Mouse (Mus musculus) intestine, embryonic 15.5 days (tissue): Measurements from ENCODE around the gene Hand1. TPM values are rescaled to one million over a fixed set of nuclear protein-coding genes. Genes with fewer than 3 reads are reported as not detected.
"Not testable (repeated sequence)": the region's sequence is repeated elsewhere in the genome, so short reads cannot be mapped to it uniquely, and the experiment has no call there.

Source experiments
- ATAC-seq: fragments of 200-750 bp; cut with Nextera tagmentation; 2 replicates; pipeline ENCODE4 v1.8.0; 2017; ENCODE audit warnings: moderate TSS enrichment, moderate library complexity
- H3K27ac ChIP-seq: fragments of 300-500 bp; sonication (generic); 2 replicates; pipeline ENCODE4 v1.5.1; 2015; ENCODE audit warnings: mild to moderate bottlenecking, inconsistent platforms
- H3K27me3 ChIP-seq: fragments of 300-500 bp; sonication (generic); replicated peaks from 2 replicates; pipeline ENCODE4 v1.6.1; 2015; ENCODE audit warnings: inconsistent platforms
- H3K36me3 ChIP-seq: fragments of 300-500 bp; sonication (generic); 2 replicates; pipeline ENCODE4 v1.6.1; 2015; ENCODE audit warnings: inconsistent platforms
- H3K4me1 ChIP-seq: fragments of 300-500 bp; sonication (generic); replicated peaks from 2 replicates; pipeline ENCODE4 v1.6.1; 2015; ENCODE audit warnings: inconsistent platforms
- H3K4me2 ChIP-seq: fragments of 300-500 bp; sonication (generic); replicated peaks from 2 replicates; pipeline ENCODE4 v1.6.1; 2015; ENCODE audit warnings: mild to moderate bottlenecking, inconsistent platforms
- H3K4me3 ChIP-seq: fragments of 300-500 bp; sonication (generic); replicated peaks from 2 replicates; pipeline ENCODE4 v1.5.1; 2015; ENCODE audit warnings: inconsistent platforms
- H3K9ac ChIP-seq: fragments of 300-500 bp; sonication (generic); 2 replicates; pipeline ENCODE4 v1.6.1; 2015; ENCODE audit warnings: inconsistent platforms
- H3K9me3 ChIP-seq: fragments of 300-500 bp; sonication (generic); 2 replicates; pipeline ENCODE4 v1.6.1; 2016; ENCODE audit warnings: inconsistent platforms
- WGBS: fragments of 180-500 bp; shearing (Covaris S2); methylation state at CpG from one replicate; pipeline ENCODE4 v1.1.7; 2015; 5-methylcytosine and 5-hydroxymethylcytosine counted together
- polyA plus RNA-seq: library from polyadenylated mRNA; unstranded; fragments of >200 nt; fragmentation: Nextera tagmentation; extraction: Ambion mirVana; gene quantifications from 2 replicates; pipeline ENCODE4 v1.2.1, GENCODE M21; 2015

The Hand1 gene
- polyA plus RNA-seq, 1 experiment from 2014 or later = 27.5 TPM

DNA sequence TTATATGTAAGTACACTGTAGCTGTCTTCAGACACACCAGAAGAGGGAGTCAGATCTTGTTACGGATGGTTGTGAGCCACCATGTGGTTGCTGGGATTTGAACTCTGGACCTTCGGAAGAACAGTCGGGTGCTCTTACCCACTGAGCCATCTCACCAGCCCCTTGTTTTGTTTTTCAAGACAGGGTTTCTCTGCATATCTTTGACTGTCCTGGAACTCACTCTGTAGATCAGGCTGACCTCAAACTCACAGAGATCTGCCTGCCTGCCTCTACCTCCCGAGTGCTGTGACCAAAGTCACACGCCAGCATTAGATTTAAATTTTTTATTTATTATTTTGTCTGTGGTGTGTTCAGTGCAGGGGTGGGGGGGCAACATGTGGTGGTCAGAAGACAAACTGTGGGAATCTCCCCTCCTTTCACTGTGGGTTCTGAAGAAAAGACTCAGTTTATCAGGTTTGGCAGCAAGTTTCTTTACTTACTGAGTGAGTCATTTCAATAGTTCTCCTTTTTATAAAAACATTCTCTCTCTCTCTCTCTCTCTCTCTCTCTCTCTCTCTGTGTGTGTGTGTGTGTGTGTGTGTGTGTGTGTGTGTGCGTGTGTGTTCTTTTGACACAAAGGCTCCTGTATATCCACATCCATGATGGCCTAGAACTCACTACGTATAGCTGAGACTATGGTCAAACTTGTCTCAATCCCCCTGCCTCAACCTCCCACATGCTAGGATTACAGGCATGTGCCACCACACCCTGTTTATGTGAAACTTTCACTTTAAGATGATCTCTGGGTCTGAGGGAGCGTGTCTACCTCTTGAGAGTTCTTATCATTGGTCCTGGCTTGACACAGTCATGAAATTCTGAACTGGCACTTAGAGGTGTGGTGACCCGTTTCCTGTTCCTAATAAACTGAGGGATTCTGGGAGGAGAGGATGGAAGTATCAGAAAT is 14.1 kb upstream of the Hand1 start:
- H3K4me1 ChIP-seq, H3K27me3 ChIP-seq, H3K27ac ChIP-seq, H3K9ac ChIP-seq, H3K4me2 ChIP-seq, H3K9me3 ChIP-seq, ATAC-seq, H3K4me3 ChIP-seq, H3K36me3 ChIP-seq: not testable (repeated sequence)
- WGBS = 88% methylated on average over 8 of the region's 9 CpGs

DNA sequence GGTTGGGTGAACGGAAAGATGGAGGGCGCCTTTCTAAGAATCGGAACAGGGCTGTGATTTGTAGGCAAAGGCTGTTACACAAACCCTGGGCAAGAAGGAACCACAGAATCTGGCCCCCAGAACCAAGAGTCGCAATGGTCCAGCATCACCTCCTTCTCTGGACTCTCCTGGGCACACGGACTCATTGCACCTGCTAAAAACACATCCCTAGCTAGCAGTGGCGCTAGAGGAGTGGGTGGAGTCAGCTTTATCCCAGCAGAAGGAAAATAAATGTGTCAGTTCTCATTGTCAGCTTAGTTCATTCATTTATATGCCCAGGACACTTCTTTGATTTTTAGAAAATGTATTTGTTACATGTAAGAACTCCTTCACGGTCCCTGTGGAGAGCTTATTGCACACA is 8.8 kb upstream of the Hand1 start:
- no peak for ATAC-seq
- H3K4me1 ChIP-seq = peaks cover 13% of the 10 kb centered on the region
- H3K9ac ChIP-seq = no peak overlapping the region
- no peak overlapping the region for H3K4me2 ChIP-seq
- 37% methylated on average over 7 of the region's 7 CpGs for WGBS
- no peak overlapping the region for H3K27ac ChIP-seq
- no peaks in the 10 kb centered on the region for H3K9me3 ChIP-seq
- H3K27me3 ChIP-seq = peaks cover 32% of the 10 kb centered on the region
- no peak overlapping the region for H3K4me3 ChIP-seq
- no peaks in the 10 kb centered on the region for H3K36me3 ChIP-seq

DNA sequence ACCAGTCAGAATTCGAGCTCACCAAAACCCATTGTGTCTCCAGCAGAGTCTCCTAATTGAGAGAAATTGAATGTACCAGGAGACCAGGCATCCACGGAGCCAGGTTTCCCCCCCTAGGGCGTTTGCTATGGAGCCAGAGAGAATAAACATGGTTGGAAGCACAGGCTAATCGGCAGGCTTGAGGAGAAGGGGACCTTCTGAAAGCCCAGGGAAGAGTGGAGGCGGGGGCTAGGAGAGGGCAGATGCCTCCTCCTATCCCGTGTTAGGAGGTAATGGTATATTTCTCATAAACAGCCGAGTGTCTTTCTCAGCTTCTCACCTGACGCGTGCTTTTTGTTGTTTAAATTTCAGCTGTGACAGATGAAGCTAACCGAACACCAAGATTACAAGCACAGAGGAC is 8.4 kb upstream of the Hand1 start:
- no peak overlapping the region for H3K27ac ChIP-seq
- WGBS = 30% methylated on average over 10 of the region's 10 CpGs
- H3K9ac ChIP-seq = no peak overlapping the region
- no peak overlapping the region for H3K4me3 ChIP-seq
- H3K27me3 ChIP-seq = peaks cover 36% of the 10 kb centered on the region
- no peak overlapping the region for H3K4me2 ChIP-seq
- no peaks in the 10 kb centered on the region for H3K9me3 ChIP-seq
- H3K36me3 ChIP-seq = no peaks in the 10 kb centered on the region
- H3K4me1 ChIP-seq = peaks cover 13% of the 10 kb centered on the region
- ATAC-seq = no peak

DNA sequence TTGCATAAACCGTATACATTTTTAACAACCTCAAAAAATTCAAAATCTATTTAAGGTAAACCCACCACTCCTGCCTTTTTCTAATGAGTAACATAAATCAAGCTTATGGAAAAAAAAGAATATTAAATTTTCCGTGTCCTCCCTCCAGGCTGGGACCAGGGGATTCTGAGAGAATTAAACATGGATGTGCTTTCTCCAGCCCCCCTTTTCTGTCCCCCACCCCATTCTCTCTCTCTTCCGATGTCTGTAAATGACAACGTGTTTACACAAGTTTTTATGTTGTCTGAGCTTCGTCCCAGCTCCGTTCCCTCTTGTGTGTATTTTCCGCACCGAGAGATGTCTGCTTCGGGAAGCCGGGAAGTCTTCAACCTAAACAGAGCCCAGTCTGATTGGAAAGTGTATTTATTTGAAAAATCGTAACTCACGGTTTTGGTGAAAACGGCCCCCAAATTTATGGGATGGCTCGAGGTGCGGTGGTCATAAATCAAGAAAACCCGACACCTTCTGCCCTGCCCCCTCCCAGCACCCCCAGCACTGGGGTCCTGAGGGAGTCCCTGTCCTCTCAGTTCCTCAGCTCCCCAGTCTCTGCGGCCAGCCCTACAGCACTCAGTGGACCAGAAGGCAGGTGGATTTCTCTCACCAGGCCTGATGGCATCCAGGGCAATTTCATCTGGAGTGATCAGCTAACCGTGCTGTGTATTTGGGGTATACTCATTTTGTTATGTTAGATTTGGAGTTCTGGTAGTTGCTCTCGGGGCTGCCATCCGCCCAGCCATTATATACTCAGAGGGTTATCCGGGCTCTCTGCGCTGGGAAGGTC is 5.5 kb upstream of the Hand1 start:
- peak overlapping the region; percentile 56; the same call in 1 of the 2 replicates for H3K27ac ChIP-seq
- 13% methylated on average over 22 of the region's 22 CpGs for WGBS

DNA sequence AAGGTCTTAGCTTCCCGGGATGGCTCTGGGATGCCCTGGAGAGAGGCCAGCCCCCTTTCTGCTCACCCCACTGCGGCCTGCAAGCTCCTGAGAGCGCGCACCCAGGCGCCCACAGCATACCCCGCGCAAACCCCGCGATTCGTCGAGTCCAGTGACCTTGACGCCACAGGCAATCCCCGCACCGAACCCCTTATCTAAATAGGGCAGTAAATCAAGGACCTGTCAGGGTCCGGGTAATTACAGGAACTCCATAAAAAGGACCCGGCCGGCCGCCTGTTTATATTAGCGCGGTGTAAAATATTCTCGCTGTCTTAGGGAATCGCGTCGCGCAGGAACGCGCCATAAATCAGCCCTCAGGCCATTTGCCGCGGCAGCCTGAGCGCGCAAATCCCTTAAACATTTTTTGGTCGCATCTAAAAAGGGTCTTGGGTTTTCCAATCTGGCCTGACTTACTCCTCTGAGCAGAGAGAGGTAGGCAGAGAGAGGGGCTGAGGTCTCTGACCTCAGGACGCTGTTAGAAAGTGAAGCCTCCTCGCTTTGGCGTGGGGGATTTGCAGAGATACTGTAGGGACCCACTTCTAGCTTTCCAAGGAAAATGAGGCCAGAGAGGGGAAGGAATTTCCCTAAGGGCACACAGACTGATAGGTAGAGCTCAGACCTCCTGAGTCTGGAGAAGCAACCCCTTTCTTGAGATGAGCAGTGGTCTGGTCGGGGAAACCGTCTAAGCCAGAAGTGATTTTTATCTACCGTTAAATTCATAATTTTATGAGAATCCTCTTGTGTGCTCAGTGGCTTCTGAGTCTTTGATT is 4.5 kb upstream of the Hand1 start:
- peak overlapping the region; percentile 64 for H3K27ac ChIP-seq
- no peak overlapping the region for H3K9ac ChIP-seq
- H3K27me3 ChIP-seq = peaks cover 64% of the 10 kb centered on the region
- H3K36me3 ChIP-seq = no peaks in the 10 kb centered on the region
- peaks cover 13% of the 10 kb centered on the region for H3K4me1 ChIP-seq
- WGBS = 1% methylated on average over 38 of the region's 38 CpGs
- 0 out of 2 replicates have a peak overlapping the region, but pooled peaks have one; percentile 9 for H3K4me3 ChIP-seq
- H3K4me2 ChIP-seq = peak overlapping the region; percentile 52
- ATAC-seq = peak; percentile 69
- H3K9me3 ChIP-seq = no peaks in the 10 kb centered on the region

More for the DNA sequence above, 5.5 kb upstream of the Hand1 start:
- Histone ChIP-seq H3K4me2 (no peak overlapping the region; the same call in 1 of the 2 replicates), H3K27me3 (peaks cover 59% of the 10 kb centered on the region), H3K4me3 (no peak overlapping the region), H3K4me1 (peaks cover 13% of the 10 kb centered on the region), H3K9me3 (no peaks in the 10 kb centered on the region), H3K36me3 (no peaks in the 10 kb centered on the region), H3K9ac (no peak overlapping the region)
- ATAC-seq = no peak; the same call in 1 of the 2 replicates

DNA sequence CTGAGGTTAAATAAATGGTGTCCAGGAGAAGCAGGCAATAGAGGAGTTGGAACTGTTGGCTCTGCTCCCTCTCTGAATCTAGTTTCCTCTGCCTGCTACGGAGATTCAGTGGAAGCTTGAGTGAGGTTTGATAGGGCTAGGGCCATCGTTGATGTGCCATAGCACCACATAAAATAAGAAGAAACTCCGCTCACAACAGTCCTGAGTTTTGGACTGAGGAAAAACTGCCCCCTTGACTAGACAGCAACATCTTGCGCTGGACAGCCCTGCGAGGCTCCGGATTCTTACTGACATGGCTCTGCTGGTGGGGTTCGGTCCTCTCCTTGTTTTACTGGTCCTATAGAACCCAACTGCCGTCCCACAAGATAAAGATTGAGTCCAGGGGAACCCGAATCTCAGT is 3.8 kb upstream of the Hand1 start:
- ATAC-seq = no peak; the same call in 1 of the 2 replicates
- 23% methylated on average over 9 of the region's 9 CpGs for WGBS
- peaks cover 13% of the 10 kb centered on the region for H3K4me1 ChIP-seq
- H3K27ac ChIP-seq = peak overlapping the region; percentile 64
- H3K36me3 ChIP-seq = no peaks in the 10 kb centered on the region
- H3K4me2 ChIP-seq = peak overlapping the region; percentile 52
- no peaks in the 10 kb centered on the region for H3K9me3 ChIP-seq
- no peak overlapping the region for H3K9ac ChIP-seq
- H3K4me3 ChIP-seq = 0 out of 2 replicates have a peak overlapping the region, but pooled peaks have one; percentile 9
- peaks cover 71% of the 10 kb centered on the region for H3K27me3 ChIP-seq

DNA sequence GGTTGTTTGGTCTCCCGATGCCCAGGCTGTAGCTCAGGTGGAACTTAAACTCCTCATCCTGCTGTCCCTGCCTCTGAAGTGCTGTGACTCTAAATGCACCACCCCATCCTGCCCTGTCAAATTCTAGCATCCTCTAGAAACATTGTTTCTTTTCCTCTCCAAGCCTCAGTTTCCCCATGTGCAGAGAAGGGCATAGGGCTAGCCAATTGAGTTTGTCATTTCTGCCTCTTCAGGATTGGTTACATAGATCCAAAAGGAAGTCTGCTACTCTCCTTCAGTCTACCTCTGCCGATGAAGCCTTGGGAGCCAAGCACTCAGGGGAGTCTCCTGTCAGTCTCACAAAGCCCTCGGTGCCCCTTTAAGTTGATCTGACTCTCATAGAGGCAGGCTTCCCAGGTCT is 3.3 kb upstream of the Hand1 start:
- Histone ChIP-seq H3K36me3 (no peaks in the 10 kb centered on the region), H3K27me3 (peaks cover 71% of the 10 kb centered on the region), H3K4me3 (no peak overlapping the region), H3K4me1 (peaks cover 13% of the 10 kb centered on the region), H3K9me3 (no peaks in the 10 kb centered on the region), H3K27ac (peak overlapping the region; percentile 64; the same call in 1 of the 2 replicates), H3K9ac (no peak overlapping the region), H3K4me2 (peak overlapping the region; percentile 52; the same call in 1 of the 2 replicates)
- no peak for ATAC-seq
- WGBS = 37% methylated on average over 3 of the region's 3 CpGs

DNA sequence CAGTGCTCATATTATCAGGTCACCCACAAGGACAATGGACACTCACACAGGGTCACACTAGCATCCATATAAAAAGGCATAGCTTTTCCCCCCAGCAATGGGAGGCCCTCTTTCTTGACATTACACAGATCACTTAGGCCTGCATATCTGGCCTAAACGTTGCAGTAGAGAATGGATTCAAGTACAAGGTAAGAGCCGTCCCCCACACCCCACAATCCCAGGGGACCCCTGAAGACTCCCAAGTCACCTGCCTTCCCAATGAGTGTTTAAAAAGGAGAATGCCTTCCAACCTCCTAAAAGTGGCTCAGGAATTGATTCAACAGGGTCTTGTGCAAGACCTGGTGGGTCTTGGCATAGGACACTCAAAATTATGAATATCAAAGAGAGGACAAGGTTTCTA is 2.7 kb upstream of the Hand1 start:
- Histone ChIP-seq H3K27ac (no peak overlapping the region), H3K4me2 (peak overlapping the region; percentile 12; the same call in 1 of the 2 replicates), H3K36me3 (no peaks in the 10 kb centered on the region), H3K9ac (no peak overlapping the region), H3K9me3 (no peaks in the 10 kb centered on the region), H3K4me3 (no peak overlapping the region), H3K4me1 (peaks cover 13% of the 10 kb centered on the region), H3K27me3 (peaks cover 74% of the 10 kb centered on the region)
- WGBS = 30% methylated on average over 2 of the region's 2 CpGs
- ATAC-seq = no peak

DNA sequence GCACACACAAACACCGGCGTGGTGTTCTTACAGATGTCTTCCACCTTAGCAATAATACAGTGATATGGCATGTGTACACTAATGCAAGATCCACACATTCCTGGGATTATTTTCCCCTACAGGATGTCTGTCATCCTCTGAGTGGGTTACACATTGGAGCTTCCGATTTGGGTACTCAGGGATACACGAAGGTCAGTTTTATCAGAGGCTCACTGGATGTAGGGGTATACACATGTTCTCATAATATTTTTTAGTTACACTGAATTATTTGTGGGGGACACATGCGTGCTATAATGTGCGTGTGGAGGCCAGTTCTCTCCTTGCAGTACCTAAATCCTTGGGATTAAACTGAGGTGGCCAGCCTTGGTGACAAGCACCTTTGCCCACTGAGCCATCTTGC is 1.4 kb upstream of the Hand1 start:
- Histone ChIP-seq H3K4me3 (peak overlapping the region; percentile 25), H3K27ac (0 out of 2 replicates have a peak overlapping the region, but pooled peaks have one; percentile 68), H3K4me2 (peak overlapping the region; percentile 46), H3K36me3 (no peaks in the 10 kb centered on the region), H3K9ac (peak overlapping the region; percentile 13; the same call in 1 of the 2 replicates), H3K27me3 (peaks cover 74% of the 10 kb centered on the region), H3K9me3 (no peaks in the 10 kb centered on the region), H3K4me1 (peaks cover 19% of the 10 kb centered on the region)
- ATAC-seq = no peak
- WGBS = 37% methylated on average over 6 of the region's 6 CpGs

DNA sequence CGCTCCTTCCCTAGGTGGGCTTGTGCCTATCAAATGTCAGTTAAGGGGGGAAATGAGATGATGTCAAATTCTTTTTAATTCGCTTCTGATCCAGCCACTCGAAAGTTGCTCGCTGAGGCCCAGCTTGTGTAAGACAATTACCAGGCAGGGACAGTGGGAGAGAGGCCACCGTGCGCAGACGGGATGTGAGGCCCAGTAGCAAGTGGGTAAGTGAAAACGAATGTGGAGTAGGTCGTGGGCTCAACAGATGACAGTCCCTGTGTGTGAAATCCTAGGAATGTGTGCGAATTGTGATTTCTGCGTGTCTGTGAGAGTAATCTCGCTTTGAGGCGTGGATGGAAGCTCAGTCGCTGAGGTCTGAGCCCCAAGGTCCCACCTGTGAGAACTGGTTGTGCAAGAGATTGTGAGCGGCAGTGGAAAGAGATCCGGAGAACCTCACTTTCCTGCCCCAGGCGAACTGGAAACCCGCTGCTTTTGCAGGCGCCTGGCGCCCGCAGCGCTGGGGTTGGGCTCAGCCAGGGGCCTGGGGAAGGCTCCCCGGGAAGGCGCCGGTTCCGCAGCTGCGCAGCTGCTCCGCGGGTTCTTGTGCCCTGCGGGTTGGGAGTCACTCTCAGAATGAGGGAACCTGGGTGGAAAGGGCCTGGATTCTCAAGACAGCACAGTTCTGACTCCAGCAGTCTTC is 819 bp upstream of the Hand1 start:
- peak overlapping the region; percentile 68 for H3K27ac ChIP-seq
- 18% methylated on average over 30 of the region's 30 CpGs for WGBS
- ATAC-seq = no peak
- peak overlapping the region; percentile 46 for H3K4me2 ChIP-seq
- H3K36me3 ChIP-seq = no peaks in the 10 kb centered on the region
- peaks cover 19% of the 10 kb centered on the region for H3K4me1 ChIP-seq
- H3K27me3 ChIP-seq = peaks cover 75% of the 10 kb centered on the region
- peak overlapping the region; percentile 13 for H3K9ac ChIP-seq
- H3K9me3 ChIP-seq = no peaks in the 10 kb centered on the region
- peak overlapping the region; percentile 25 for H3K4me3 ChIP-seq

DNA sequence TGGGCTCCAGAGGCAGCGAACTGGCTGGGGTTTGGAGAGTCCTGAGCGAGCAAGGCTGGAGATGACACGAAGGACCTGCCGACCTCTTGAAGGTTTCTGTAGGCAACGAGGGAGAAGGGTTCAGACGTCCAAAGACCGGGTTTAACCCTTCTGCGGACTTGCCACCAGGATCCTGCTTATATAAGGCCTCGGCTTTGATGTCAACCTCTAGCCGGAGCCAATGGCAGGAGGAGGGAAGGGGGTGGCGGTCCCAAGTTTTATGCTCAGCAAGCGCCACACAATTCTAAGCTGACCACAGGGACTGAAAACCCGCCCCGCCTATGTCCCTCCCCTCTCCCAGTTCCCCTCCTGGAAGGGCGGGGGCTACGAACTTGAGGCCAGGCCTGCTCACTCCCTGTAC is 757 bp downstream of the Hand1 start:
- WGBS = 26% methylated on average over 16 of the region's 16 CpGs
- ATAC-seq = peak; percentile 67
- H3K4me2 ChIP-seq = peak overlapping the region; percentile 73
- H3K9me3 ChIP-seq = no peaks in the 10 kb centered on the region
- H3K4me1 ChIP-seq = peaks cover 19% of the 10 kb centered on the region
- H3K9ac ChIP-seq = peak overlapping the region; percentile 50
- H3K27ac ChIP-seq = peak overlapping the region; percentile 76
- no peaks in the 10 kb centered on the region for H3K36me3 ChIP-seq
- H3K4me3 ChIP-seq = peak overlapping the region; percentile 44
- H3K27me3 ChIP-seq = peaks cover 74% of the 10 kb centered on the region
